In the genomic region with DNA sequence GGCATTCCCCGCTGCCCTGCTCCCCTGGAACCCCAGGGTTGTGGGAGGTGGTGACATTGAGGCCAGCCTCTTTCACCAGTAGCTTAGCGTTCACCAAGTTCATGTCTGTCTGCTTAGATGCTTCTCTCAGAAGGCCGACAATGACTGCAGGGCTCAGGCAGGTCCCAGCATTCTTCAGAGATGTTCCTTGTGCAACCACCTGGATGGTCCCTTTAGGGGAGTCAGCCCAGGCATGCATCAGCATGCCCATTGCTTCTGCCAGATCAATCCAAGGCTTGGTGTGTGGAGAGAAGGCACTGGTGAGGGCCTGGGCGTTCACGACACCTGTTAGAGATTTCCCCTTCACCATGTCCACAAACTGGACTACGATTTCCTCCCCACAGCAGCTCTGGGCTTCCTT, we compare ENCODE assay signal across 2 mouse cellular contexts. TPM values are rescaled to one million over a fixed set of nuclear protein-coding genes. Genes with fewer than 3 reads are reported as not detected.
"Had no signal": no experiment of that assay in that cellular context is flagged by ENCODE, and none has a peak within 500 bp of the region (broad histone marks: within the 10 kb centered on the region; RNA-seq: fewer than 3 reads in every experiment).

No protein-coding gene starts in this region.

RNA-seq across cellular contexts. Expression of a gene that starts 40.5 kb away (rescaled TPM):
- polyA plus RNA-seq: erythroblast, embryonic 14.5 days; heart, embryonic 10.5 days had no signal
